Mouse (Mus musculus): ENCODE results near the gene Arpc2.

Arpc2 gene

GRCm38 (mm10) chr1:74235938-74236589 is at the start of gene Arpc2:
Arpc2 (plus strand) TSS chr1:74236084.
- DNase-seq: peak; percentile 97

- DNase-seq: no peak
These were observed 45.4 kb upstream of the Arpc2 start for GRCm38 (mm10) chr1:74190471-74190870.

GRCm38 (mm10) chr1:74192711-74193110 is 43.2 kb upstream of the Arpc2 start:
- no peak for DNase-seq

- no peak for DNase-seq
These were observed 41.4 kb upstream of the Arpc2 start, which contains the start of gene Cxcr1 for GRCm38 (mm10) chr1:74194445-74194844. Cxcr1 (minus strand) TSS chr1:74194631.

- DNase-seq: no peak
These were observed 39.9 kb upstream of the Arpc2 start for GRCm38 (mm10) chr1:74195961-74196360.

GRCm38 (mm10) chr1:74196621-74197419 is 39.1 kb upstream of the Arpc2 start:
- no peak for DNase-seq

GRCm38 (mm10) chr1:74197726-74198470 is 38.0 kb upstream of the Arpc2 start:
- DNase-seq: no peak

GRCm38 (mm10) chr1:74199046-74199445 is 36.8 kb upstream of the Arpc2 start:
- no peak for DNase-seq

GRCm38 (mm10) chr1:74201048-74201844 is 34.6 kb upstream of the Arpc2 start:
- DNase-seq: no peak

GRCm38 (mm10) chr1:74203457-74203856 is 32.4 kb upstream of the Arpc2 start:
- DNase-seq: no peak

- peak; percentile 19 for DNase-seq
These were observed 30.0 kb upstream of the Arpc2 start for GRCm38 (mm10) chr1:74205881-74206280.

GRCm38 (mm10) chr1:74206642-74207041 is 29.2 kb upstream of the Arpc2 start:
- no peak for DNase-seq

GRCm38 (mm10) chr1:74207906-74208305 is 28.0 kb upstream of the Arpc2 start:
- DNase-seq: peak; percentile 12

GRCm38 (mm10) chr1:74208941-74209340 is 26.9 kb upstream of the Arpc2 start:
- DNase-seq: no peak

- no peak for DNase-seq
These were observed 16.0 kb upstream of the Arpc2 start for GRCm38 (mm10) chr1:74219922-74220321.

- DNase-seq: no peak
These were observed 8.6 kb upstream of the Arpc2 start for GRCm38 (mm10) chr1:74227317-74227716.

GRCm38 (mm10) chr1:74229942-74230341 is 5.9 kb upstream of the Arpc2 start:
- DNase-seq: no peak

GRCm38 (mm10) chr1:74230992-74231391 is 4.9 kb upstream of the Arpc2 start:
- DNase-seq: no peak

GRCm38 (mm10) chr1:74236590-74237317 is 870 bp downstream of the Arpc2 start:
- no peak for DNase-seq

- no peak for DNase-seq
These were observed 1.8 kb downstream of the Arpc2 start for GRCm38 (mm10) chr1:74237671-74238070.

GRCm38 (mm10) chr1:74238136-74238535 is 2.3 kb downstream of the Arpc2 start:
- no peak for DNase-seq

- DNase-seq: no peak
These were observed 3.3 kb downstream of the Arpc2 start for GRCm38 (mm10) chr1:74239162-74239561.
